Mouse (Mus musculus) liver, adult 2 months (tissue): ENCODE results near the gene Fam129a. TPM values are rescaled to one million over a fixed set of nuclear protein-coding genes. Genes with fewer than 3 reads are reported as not detected.

Source experiments
- DNase-seq: peaks from one replicate; pipeline ENCODE4 v3.0.0-alpha.2; 2011; ENCODE audit warnings: low read depth, low spot score; ENCODE audit errors: extremely low read depth
- H3K27ac ChIP-seq: fragments of 200-500 bp; replicated peaks from 2 replicates; pipeline ENCODE4 v1.5.1; 2012; ENCODE audit warnings: low read depth, mild to moderate bottlenecking, control low read depth, inconsistent platforms, low read length; ENCODE audit not compliant: insufficient read depth
- H3K27me3 ChIP-seq: fragments of 200-500 bp; 2 replicates; pipeline ENCODE4 v1.6.1; 2012; ENCODE audit warnings: mild to moderate bottlenecking, moderate library complexity, low read length, inconsistent platforms; ENCODE audit not compliant: control insufficient read depth, insufficient read depth
- H3K36me3 ChIP-seq: fragments of 200-500 bp; 2 replicates; pipeline ENCODE4 v1.6.1; 2012; ENCODE audit warnings: low read length, inconsistent platforms; ENCODE audit not compliant: control insufficient read depth, insufficient read depth
- H3K4me1 ChIP-seq: fragments of 200-500 bp; 2 replicates; pipeline ENCODE4 v1.6.1; 2011; ENCODE audit warnings: low read length; ENCODE audit not compliant: control insufficient read depth, insufficient read depth
- H3K4me3 ChIP-seq: fragments of 200-500 bp; 2 replicates; pipeline ENCODE4 v1.5.1; 2011; ENCODE audit warnings: low read depth, mild to moderate bottlenecking, control low read depth, low read length, moderate library complexity; ENCODE audit not compliant: insufficient read depth
- H3K79me2 ChIP-seq: fragments of 200-500 bp; 2 replicates; pipeline ENCODE4 v1.6.1; 2012; ENCODE audit warnings: inconsistent platforms, mild to moderate bottlenecking, low read length, moderate library complexity; ENCODE audit not compliant: control insufficient read depth, insufficient read depth
- H3K9ac ChIP-seq: fragments of 200-500 bp; 2 replicates; pipeline ENCODE4 v1.6.1; 2012; ENCODE audit warnings: low read depth, mild to moderate bottlenecking, control low read depth, inconsistent platforms, low read length
- CTCF ChIP-seq: fragments of 200-500 bp; IDR thresholded peaks from 2 replicates; pipeline ENCODE4 v1.5.1; 2011; ENCODE audit warnings: low read depth, low read length, control low read depth
- POLR2A ChIP-seq: fragments of 200-500 bp; IDR thresholded peaks from 2 replicates; pipeline ENCODE4 v1.6.1; 2011; ENCODE audit warnings: low read length, control low read depth; ENCODE audit not compliant: insufficient read depth; ENCODE audit errors: extremely low read depth
- WGBS: fragments of 180-500 bp; shearing (Covaris S2); methylation state at CpG from one replicate; pipeline ENCODE4 v1.1.7; 2018; 5-methylcytosine and 5-hydroxymethylcytosine counted together
- polyA plus RNA-seq: library from polyadenylated mRNA; depleted of rRNA; stranded (reverse); fragments of >200 nt; gene quantifications from 2 replicates; pipeline ENCODE4 v1.2.3, GENCODE M21; 2012
- total RNA-seq: library from RNA; depleted of rRNA; stranded (reverse); fragments of >200 nt; gene quantifications from 2 replicates; pipeline ENCODE4 v1.2.3, GENCODE M21; 2014

The Fam129a gene
- total and polyA plus RNA-seq, 2 experiments = 0.61 to 3.1 TPM

DNA sequence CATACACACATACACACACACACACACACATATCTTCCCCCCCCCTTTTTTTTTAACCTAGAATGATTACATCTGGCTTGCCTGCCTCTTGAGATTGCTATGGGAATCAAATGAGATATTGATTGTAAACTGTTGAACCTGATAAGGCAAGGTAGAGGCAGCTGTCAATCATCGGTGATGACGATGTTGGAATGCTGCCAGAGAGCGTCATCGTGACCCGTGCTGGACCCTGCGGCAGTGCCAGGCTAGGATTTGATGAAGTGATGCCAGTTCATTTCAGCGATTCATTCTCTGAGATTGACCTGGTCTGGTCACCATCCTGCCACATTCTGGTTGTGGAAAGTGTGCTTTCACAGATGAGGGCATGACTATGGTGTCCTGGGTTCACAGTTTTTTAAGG, 108.2 kb downstream of the Fam129a start:
- no peaks in the 10 kb centered on the region for H3K36me3 ChIP-seq
- WGBS = 32% methylated on average over 7 of the region's 7 CpGs
- TF ChIP-seq CTCF (no peak), POLR2A (no peak)

DNA sequence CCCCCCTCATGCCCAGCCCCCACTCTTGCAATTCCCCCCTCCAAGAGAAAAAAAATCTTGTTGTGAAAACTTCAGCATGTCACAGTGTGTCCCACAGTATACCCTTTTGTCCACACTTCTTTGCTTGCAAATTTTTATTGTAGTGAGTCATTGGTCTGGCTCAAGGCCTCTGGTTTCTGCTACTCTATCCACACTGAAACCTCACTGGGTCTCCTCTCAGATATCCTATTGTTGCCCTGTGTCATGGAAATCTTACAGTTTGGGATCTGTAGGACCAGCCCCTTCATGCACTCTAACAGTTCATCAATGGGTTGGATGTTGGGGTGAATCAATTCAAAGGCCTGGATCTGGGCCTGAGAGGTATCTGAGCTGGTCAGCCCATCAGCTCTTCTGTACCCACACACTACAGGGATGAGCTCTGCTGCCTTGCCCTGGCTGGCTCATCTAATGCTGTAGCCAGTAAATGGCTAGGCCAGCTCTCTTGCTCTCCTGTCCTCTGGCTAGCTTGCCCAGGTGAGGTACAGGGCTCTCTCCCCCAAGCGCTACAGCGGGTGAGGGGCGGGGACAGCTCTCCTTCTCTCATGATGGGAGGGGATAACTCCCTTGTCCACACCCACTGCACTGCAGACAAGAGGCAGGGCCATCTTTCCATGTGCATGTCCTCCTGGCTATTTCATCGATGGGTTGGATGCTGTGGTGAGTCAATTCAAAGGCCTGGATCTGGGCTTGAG, 109.1 kb downstream of the Fam129a start:
- 97% methylated on average over 4 of the region's 4 CpGs for WGBS
- Histone ChIP-seq H3K36me3 (no peaks in the 10 kb centered on the region), H3K27me3 (no peaks in the 10 kb centered on the region), H3K4me3 (no peak overlapping the region), H3K79me2 (no peaks in the 10 kb centered on the region), H3K27ac (no peak overlapping the region), H3K4me1 (0 out of 2 replicates have a peak, but pooled peaks cover 2% of the 10 kb centered on the region), H3K9ac (no peak overlapping the region)
- no peak for DNase-seq
- TF ChIP-seq CTCF (no peak), POLR2A (no peak)

More for the DNA sequence above, 108.2 kb downstream of the Fam129a start:
- Histone ChIP-seq H3K79me2 (no peaks in the 10 kb centered on the region), H3K4me1 (0 out of 2 replicates have a peak, but pooled peaks cover 2% of the 10 kb centered on the region), H3K27ac (no peak overlapping the region), H3K4me3 (no peak overlapping the region), H3K27me3 (no peaks in the 10 kb centered on the region), H3K9ac (no peak overlapping the region)
- DNase-seq = peak; percentile 60

DNA sequence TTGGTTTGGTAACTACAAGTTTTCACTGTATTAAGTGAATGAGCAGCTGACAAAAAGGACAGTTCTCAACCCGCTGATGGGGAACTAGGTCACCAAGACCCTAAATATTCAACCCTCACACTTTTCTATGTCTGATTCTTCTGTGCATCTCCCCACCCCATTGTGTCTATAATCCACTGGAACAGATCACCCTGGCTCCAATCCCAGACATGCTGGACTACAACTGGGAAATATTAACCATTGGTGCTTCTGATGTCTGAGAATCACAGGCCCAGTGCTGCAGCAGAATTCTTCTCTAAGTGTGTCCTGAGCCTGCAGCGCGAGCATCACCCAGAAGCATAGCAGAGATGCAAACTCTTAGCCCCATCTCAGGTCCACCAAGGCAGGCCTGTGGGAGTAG, 110.0 kb downstream of the Fam129a start:
- TF ChIP-seq CTCF (no peak), POLR2A (no peak)
- no peaks in the 10 kb centered on the region for H3K79me2 ChIP-seq
- H3K4me1 ChIP-seq = 0 out of 2 replicates have a peak, but pooled peaks cover 2% of the 10 kb centered on the region
- H3K36me3 ChIP-seq = no peaks in the 10 kb centered on the region
- DNase-seq = no peak
- no peak overlapping the region for H3K27ac ChIP-seq
- no peak overlapping the region for H3K4me3 ChIP-seq
- no peaks in the 10 kb centered on the region for H3K27me3 ChIP-seq
- WGBS = 98% methylated on average over 3 of the region's 3 CpGs
- no peak overlapping the region for H3K9ac ChIP-seq

DNA sequence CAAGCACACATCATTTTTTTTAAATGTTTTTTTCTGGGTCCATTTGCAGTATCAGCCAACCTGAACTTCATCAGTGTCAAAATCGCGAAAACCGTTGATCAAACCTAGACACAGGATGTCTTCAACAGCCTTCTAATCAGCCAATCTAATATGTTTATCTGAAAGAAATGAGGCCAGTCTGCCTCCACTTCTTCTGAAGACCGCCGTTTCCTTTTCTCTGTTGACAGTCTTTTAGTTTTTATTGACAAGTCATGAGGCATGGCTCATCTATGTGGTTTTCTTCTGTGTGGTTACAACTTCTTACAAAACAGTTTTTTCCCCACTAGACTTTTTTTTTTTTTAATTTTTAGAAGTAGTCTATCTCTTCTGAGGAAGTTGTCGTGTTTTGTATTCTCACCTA, 111.9 kb downstream of the Fam129a start:
- Histone ChIP-seq H3K9ac (no peak overlapping the region), H3K36me3 (no peaks in the 10 kb centered on the region), H3K79me2 (no peaks in the 10 kb centered on the region), H3K27me3 (no peaks in the 10 kb centered on the region), H3K4me3 (no peak overlapping the region), H3K27ac (no peak overlapping the region), H3K4me1 (0 out of 2 replicates have a peak, but pooled peaks cover 2% of the 10 kb centered on the region)
- TF ChIP-seq POLR2A (no peak), CTCF (no peak)
- 80% methylated on average over 6 of the region's 6 CpGs for WGBS
- DNase-seq = no peak

DNA sequence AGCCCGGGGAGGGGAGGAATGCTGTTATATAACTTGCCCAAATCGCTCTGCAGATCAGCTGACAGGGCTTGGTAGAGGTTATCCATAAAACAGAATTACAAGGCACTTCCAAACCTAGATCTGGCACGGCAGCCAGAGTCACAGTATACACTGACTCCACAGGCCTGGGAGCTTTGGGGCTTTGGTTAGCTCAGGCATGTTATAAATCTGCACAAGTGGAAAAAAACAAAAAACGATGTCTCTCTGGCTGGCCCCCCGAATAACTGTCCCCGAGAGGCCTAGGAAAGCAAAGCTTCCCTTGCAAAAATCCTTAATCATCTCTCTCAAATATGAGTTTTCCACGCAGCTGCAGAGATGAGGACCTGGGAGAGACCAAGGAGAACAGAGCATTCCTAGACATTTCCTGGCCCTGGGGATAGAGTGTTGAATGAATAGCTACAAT, 113.5 kb downstream of the Fam129a start:
- H3K4me1 ChIP-seq = no peaks in the 10 kb centered on the region
- H3K79me2 ChIP-seq = no peaks in the 10 kb centered on the region
- H3K27ac ChIP-seq = no peak overlapping the region
- no peaks in the 10 kb centered on the region for H3K36me3 ChIP-seq
- H3K4me3 ChIP-seq = no peak overlapping the region
- no peak for TF ChIP-seq POLR2A
- H3K27me3 ChIP-seq = no peaks in the 10 kb centered on the region
- H3K9ac ChIP-seq = no peak overlapping the region
- DNase-seq = no peak
- 95% methylated on average over 7 of the region's 7 CpGs for WGBS

DNA sequence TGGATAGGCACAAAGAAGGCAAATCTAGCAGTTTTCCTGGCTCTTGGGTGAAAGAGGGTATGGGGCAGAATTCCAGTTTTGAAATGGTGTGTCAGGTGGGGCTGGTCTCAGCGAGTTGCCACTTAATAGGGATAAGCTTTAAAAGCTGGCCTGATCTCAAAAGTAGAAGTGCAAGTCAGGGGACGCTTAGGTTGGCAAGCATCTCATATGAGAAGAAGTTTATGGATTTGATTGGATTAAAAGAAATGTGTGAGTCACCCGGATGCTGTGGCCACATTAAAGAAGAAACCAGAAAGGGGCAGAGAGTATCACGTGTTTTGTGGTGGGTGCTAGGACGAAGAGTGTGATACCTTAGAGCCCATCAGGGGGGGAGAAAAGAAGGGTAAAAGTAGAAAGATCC, 114.0 kb downstream of the Fam129a start:
- no peaks in the 10 kb centered on the region for H3K27me3 ChIP-seq
- 83% methylated on average over 5 of the region's 5 CpGs for WGBS
- TF ChIP-seq POLR2A (no peak), CTCF (no peak)
- no peak overlapping the region for H3K9ac ChIP-seq
- H3K4me1 ChIP-seq = peaks cover 3% of the 10 kb centered on the region; the same call in 1 of the 2 replicates
- no peaks in the 10 kb centered on the region for H3K79me2 ChIP-seq
- no peak overlapping the region for H3K27ac ChIP-seq
- DNase-seq = no peak
- H3K4me3 ChIP-seq = no peak overlapping the region
- no peaks in the 10 kb centered on the region for H3K36me3 ChIP-seq
